Mouse (Mus musculus): ENCODE data around the gene Fes. TPM values are rescaled to one million over a fixed set of nuclear protein-coding genes. Genes with fewer than 3 reads are reported as not detected.

Fes gene
- 12.0 and 12.5 TPM in 2 replicates for polyA plus RNA-seq (2012; rRNA removed)

GRCm38 (mm10) chr7:80387633-80388543 lies at the start of gene Fes:
Fes (minus strand) TSS chr7:80387946.

GRCm38 (mm10) chr7:80405188-80405695 lies 17.5 kb upstream of the Fes start, which contains the start of gene Furin:
Furin (minus strand) TSS chr7:80405436.

GRCm38 (mm10) chr7:80371041-80371751 lies 16.6 kb downstream of the Fes start, which contains the start of gene Man2a2:
Man2a2 (minus strand) TSS chr7:80371375.

GRCm38 (mm10) chr7:80342858-80343257 lies 44.9 kb downstream of the Fes start, which contains the start of gene Hddc3:
Hddc3 (plus strand) TSS chr7:80343104.

GRCm38 (mm10) chr7:80340793-80341192 lies 47.0 kb downstream of the Fes start, which contains the start of gene Unc45a:
Unc45a (minus strand) TSS chr7:80341005.

Other genes with a start within 250 kb of the Fes start
- gene Sema4b, start 201.1 kb downstream of the Fes start, polyA plus RNA-seq (2012; rRNA removed), result 10.3 and 10.7 TPM in 2 replicates
- 34.3 and 52.2 TPM in 2 replicates for gene Cib1, start 155.1 kb downstream of the Fes start, polyA plus RNA-seq (2012; rRNA removed)
- gene Gdpgp1, start 155.1 kb downstream of the Fes start, polyA plus RNA-seq (2012; rRNA removed), result 2.2 and 2.3 TPM in 2 replicates
- gene Ttll13, start 141.6 kb downstream of the Fes start, polyA plus RNA-seq (2012; rRNA removed), result 0.71 and 1.0 TPM in 2 replicates
- 42.3 and 56.7 TPM in 2 replicates for gene Ngrn, start 126.7 kb downstream of the Fes start, polyA plus RNA-seq (2012; rRNA removed)
- 22.0 and 22.8 TPM in 2 replicates for gene Vps33b, start 118.3 kb downstream of the Fes start, polyA plus RNA-seq (2012; rRNA removed)
- 123 and 135 TPM in 2 replicates for gene Prc1, start 93.5 kb downstream of the Fes start, polyA plus RNA-seq (2012; rRNA removed)
- 27.3 and 27.7 TPM in 2 replicates for gene Rccd1, start 63.5 kb downstream of the Fes start, polyA plus RNA-seq (2012; rRNA removed)
- gene Unc45a, start 46.9 kb downstream of the Fes start, polyA plus RNA-seq (2012; rRNA removed), result 52.4 and 52.8 TPM in 2 replicates
- 26.0 and 52.1 TPM in 2 replicates for gene Hddc3, start 44.8 kb downstream of the Fes start, polyA plus RNA-seq (2012; rRNA removed)
- gene Man2a2, start 16.6 kb downstream of the Fes start, polyA plus RNA-seq (2012; rRNA removed), result 41.0 and 53.4 TPM in 2 replicates
- 17.0 and 20.9 TPM in 2 replicates for gene Furin, start 17.5 kb upstream of the Fes start, polyA plus RNA-seq (2012; rRNA removed)
- 29.8 and 37.7 TPM in 2 replicates for gene Blm, start 147.2 kb upstream of the Fes start, polyA plus RNA-seq (2012; rRNA removed)